Mouse (Mus musculus) stomach, postnatal 0 days (tissue): ENCODE data around the gene Mex3d.

ENCODE experiments used
- CTCF ChIP-seq: IDR thresholded peaks from 2 replicates; pipeline ENCODE4 v1.5.1; 2016; ENCODE audit warnings: antibody characterized with exemption, low read depth, mild to moderate bottlenecking, moderate library complexity
- EP300 ChIP-seq: optimal IDR thresholded peaks from 2 replicates; pipeline ENCODE3; 2016; ENCODE audit warnings: antibody characterized with exemption

DNA sequence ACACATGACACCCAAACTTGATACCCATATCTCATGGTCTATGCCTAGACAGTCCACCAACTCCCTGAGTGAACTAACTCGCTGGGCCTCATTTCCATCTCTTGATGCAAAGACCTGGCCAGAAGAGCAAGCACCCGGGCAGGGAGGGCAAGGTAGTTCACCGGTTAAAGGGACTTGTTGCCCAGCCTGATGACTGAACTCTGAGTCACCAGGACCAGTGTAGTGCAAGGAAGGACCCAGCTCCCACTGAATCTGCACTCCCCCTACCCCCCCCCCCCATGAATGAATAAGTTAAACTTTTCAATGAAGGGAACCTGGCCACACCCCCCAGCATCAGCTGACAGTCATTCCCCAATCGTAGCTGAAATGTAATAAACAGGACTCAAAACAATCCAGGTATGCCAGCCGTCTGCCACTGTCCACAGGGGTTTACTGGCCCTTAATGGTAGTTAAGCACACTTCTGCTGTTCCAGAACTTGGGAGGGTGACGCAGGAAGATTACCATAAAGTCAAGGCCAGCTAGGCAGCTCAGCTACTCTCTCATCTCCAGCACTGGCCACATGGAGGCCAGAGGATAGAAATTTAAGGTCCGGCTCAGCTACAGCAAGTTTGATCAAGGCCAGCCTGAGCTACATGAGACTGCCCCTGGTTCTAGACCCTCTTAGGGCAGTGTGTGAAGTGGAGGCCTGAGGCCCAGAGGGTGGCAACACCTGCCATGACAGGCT lies 4.7 kb downstream of the Mex3d start:
- TF ChIP-seq CTCF (no peak), EP300 (no peak)
